Comparison of ENCODE assay signal across 12 mouse cellular contexts in the genomic region with DNA sequence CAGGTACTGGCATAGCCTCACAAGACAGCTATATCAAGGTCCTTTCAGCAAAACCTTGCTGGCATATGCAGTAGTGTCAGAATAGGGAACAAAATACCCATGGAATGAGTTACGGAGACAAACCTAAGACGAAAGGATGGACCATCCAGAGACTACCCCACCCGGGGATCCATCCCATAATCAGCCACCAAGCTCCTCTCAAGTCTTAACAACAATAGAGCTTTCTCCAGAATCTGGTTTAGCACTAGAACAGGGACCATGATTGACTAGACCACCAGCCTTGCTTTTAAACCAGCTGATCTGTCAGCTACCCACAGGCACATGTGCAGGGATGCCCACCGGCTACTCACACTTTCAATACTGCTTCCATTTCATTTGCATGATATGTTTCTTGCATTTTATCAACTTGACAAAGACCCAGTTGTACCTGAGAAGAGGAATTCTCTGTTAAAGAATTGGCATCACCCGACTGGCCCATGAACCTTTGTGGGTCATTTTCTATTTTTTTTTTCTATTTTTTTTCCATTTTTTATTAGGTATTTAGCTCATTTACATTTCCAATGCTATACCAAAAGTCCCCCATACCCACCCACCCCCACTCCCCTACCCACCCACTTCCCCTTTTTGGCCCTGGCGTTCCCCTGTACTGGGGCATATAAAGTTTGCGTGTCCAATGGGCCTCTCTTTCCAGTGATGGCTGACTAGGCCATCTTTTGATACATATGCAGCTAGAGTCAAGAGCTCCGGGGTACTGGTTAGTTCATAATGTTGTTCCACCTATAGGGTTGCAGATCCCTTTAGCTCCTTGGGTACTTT. TPM values are rescaled to one million over a fixed set of nuclear protein-coding genes. Genes with fewer than 3 reads are reported as not detected.
DNase-seq lines count a peak whose midpoint lies in the region; ATAC-seq and TF ChIP-seq lines count a peak whose summit lies in the region.
"Not testable (repeated sequence)": the region's sequence is repeated elsewhere in the genome, so short reads cannot be mapped to it uniquely, and the experiment has no call there.
"Had no signal": no experiment of that assay in that cellular context is flagged by ENCODE, and none has a peak within 500 bp of the region (broad histone marks: within the 10 kb centered on the region; RNA-seq: fewer than 3 reads in every experiment).

No protein-coding gene starts in this region.

- not testable (repeated sequence) for H3K9me3 ChIP-seq in embryonic facial prominence, embryonic 11.5 days (replicated peaks; ENCODE audit: control insufficient read depth, low read length); intestine, postnatal 0 days (ENCODE audit: control insufficient read depth); limb, embryonic 15.5 days
- H3K9me3 ChIP-seq in forebrain, embryonic 15.5 days: peaks cover 15% of the 10 kb centered on the region; the same call in 1 of the 2 replicates
- peaks cover 23% of the 10 kb centered on the region for H3K9me3 ChIP-seq in hindbrain, embryonic 12.5 days (replicated peaks)
- H3K9me3 ChIP-seq in midbrain, embryonic 12.5 days: peaks cover 23% of the 10 kb centered on the region
- peaks cover 19% of the 10 kb centered on the region for H3K9me3 ChIP-seq in neural tube, embryonic 13.5 days

- H3K4me1 ChIP-seq in embryonic facial prominence, embryonic 11.5 days (ENCODE audit: control insufficient read depth, insufficient read depth, low read length); forebrain, embryonic 15.5 days; hindbrain, embryonic 12.5 days; intestine, postnatal 0 days (replicated peaks; ENCODE audit: control insufficient read depth, insufficient read depth, low read length); limb, embryonic 15.5 days; midbrain, embryonic 12.5 days; neural tube, embryonic 13.5 days (replicated peaks): not testable (repeated sequence)

- DNase-seq in embryonic facial prominence, embryonic 11.5 days (ENCODE audit: low spot score): not testable (repeated sequence)

- peak; percentile 65; the same call in 1 of the 2 replicates for ATAC-seq in embryonic facial prominence, embryonic 11.5 days (replicated peaks; ENCODE audit: insufficient number of reproducible peaks, low FRiP score, low TSS enrichment, low read depth)
- ATAC-seq in forebrain, embryonic 15.5 days (replicated peaks): peak; percentile 64
- peak; percentile 86 for ATAC-seq in hindbrain, embryonic 12.5 days (ENCODE audit: low FRiP score)
- peak; percentile 49 for ATAC-seq in intestine, postnatal 0 days
- peak; percentile 84 for ATAC-seq in limb, embryonic 15.5 days (ENCODE audit: insufficient number of reproducible peaks, low FRiP score, low TSS enrichment, low read depth)
- peak; percentile 71 for ATAC-seq in midbrain, embryonic 12.5 days (ENCODE audit: low FRiP score, low read depth)
- ATAC-seq in neural tube, embryonic 13.5 days (ENCODE audit: low read depth): peak; percentile 43; the same call in 1 of the 2 replicates

- H3K36me3 ChIP-seq in embryonic facial prominence, embryonic 11.5 days (replicated peaks; ENCODE audit: control insufficient read depth, insufficient read depth, low read depth, low read length); forebrain, embryonic 15.5 days; hindbrain, embryonic 12.5 days; intestine, postnatal 0 days (ENCODE audit: control insufficient read depth, insufficient read depth); limb, embryonic 15.5 days; midbrain, embryonic 12.5 days; neural tube, embryonic 13.5 days: not testable (repeated sequence)

- H3K9ac ChIP-seq in embryonic facial prominence, embryonic 11.5 days (replicated peaks; ENCODE audit: low read length); forebrain, embryonic 15.5 days (replicated peaks); hindbrain, embryonic 12.5 days; intestine, postnatal 0 days (ENCODE audit: low read depth, low read length); limb, embryonic 15.5 days; midbrain, embryonic 12.5 days (replicated peaks); neural tube, embryonic 13.5 days: not testable (repeated sequence)

- H3K27me3 ChIP-seq in embryonic facial prominence, embryonic 11.5 days (ENCODE audit: control insufficient read depth, insufficient read depth, low read length); forebrain, embryonic 15.5 days; hindbrain, embryonic 12.5 days; intestine, postnatal 0 days (replicated peaks; ENCODE audit: control insufficient read depth, insufficient read depth, low read length); limb, embryonic 15.5 days; midbrain, embryonic 12.5 days; neural tube, embryonic 13.5 days: not testable (repeated sequence)

- not testable (repeated sequence) for H3K4me3 ChIP-seq in embryonic facial prominence, embryonic 11.5 days (ENCODE audit: low read depth, low read length); forebrain, embryonic 15.5 days; hindbrain, embryonic 12.5 days; intestine, postnatal 0 days (ENCODE audit: low read depth, low read length); limb, embryonic 15.5 days; midbrain, embryonic 12.5 days; neural tube, embryonic 13.5 days

- not testable (repeated sequence) for H3K4me2 ChIP-seq in embryonic facial prominence, embryonic 11.5 days (ENCODE audit: low read depth, low read length); forebrain, embryonic 15.5 days (replicated peaks); hindbrain, embryonic 12.5 days (replicated peaks); intestine, postnatal 0 days (replicated peaks; ENCODE audit: low read depth); limb, embryonic 15.5 days; midbrain, embryonic 12.5 days (replicated peaks); neural tube, embryonic 13.5 days

- TF ChIP-seq CTCF in intestine, postnatal 0 days (IDR thresholded peaks at IDR 0.05; ENCODE audit: low read depth): not testable (repeated sequence)

- WGBS in embryonic facial prominence, embryonic 11.5 days: 88% methylated on average over 5 of the region's 8 CpGs
- 94% methylated on average over 5 of the region's 8 CpGs for WGBS in forebrain, embryonic 15.5 days
- 94% methylated on average over 5 of the region's 8 CpGs for WGBS in hindbrain, embryonic 12.5 days
- 88% methylated on average over 5 of the region's 8 CpGs for WGBS in intestine, postnatal 0 days
- WGBS in limb, embryonic 15.5 days: 89% methylated on average over 5 of the region's 8 CpGs
- WGBS in midbrain, embryonic 12.5 days: 85% methylated on average over 5 of the region's 8 CpGs
- WGBS in neural tube, embryonic 13.5 days: 93% methylated on average over 5 of the region's 8 CpGs

- not testable (repeated sequence) for H3K27ac ChIP-seq in embryonic facial prominence, embryonic 11.5 days (replicated peaks; ENCODE audit: low read depth, low read length); forebrain, embryonic 15.5 days (replicated peaks); hindbrain, embryonic 12.5 days; intestine, postnatal 0 days (ENCODE audit: low read depth, low read length); limb, embryonic 15.5 days; midbrain, embryonic 12.5 days (replicated peaks); neural tube, embryonic 13.5 days (replicated peaks)

RNA-seq across cellular contexts. Expression of gene 4930572O03Rik, which starts 17.8 kb away (rescaled TPM):
- polyA plus RNA-seq in embryonic facial prominence, embryonic 11.5 days (2014; fragmentation: Nextera tagmentation; extraction: Ambion mirVana): not detected in 2 replicates
- polyA plus RNA-seq in forebrain, embryonic 15.5 days (2015; fragmentation: Nextera tagmentation; extraction: Ambion mirVana): not detected in 2 replicates
- not detected in 2 replicates for polyA plus RNA-seq in hindbrain, embryonic 12.5 days (2016; fragmentation: Nextera tagmentation; extraction: Ambion mirVana)
- polyA plus RNA-seq in intestine, postnatal 0 days (2015; fragmentation: Nextera tagmentation; extraction: Ambion mirVana): not detected in 2 replicates
- polyA plus RNA-seq in limb, embryonic 15.5 days (2015; fragmentation: Nextera tagmentation; extraction: Ambion mirVana): not detected in 2 replicates
- polyA plus RNA-seq in midbrain, embryonic 12.5 days (2016; fragmentation: Nextera tagmentation; extraction: Ambion mirVana): not detected in 2 replicates
- polyA plus RNA-seq in neural tube, embryonic 13.5 days (2015; fragmentation: Nextera tagmentation; extraction: Ambion mirVana): not detected in 2 replicates
- polyA plus RNA-seq: heart, embryonic 16.5 days; liver, embryonic 13.5 days; midbrain, embryonic 10.5 days; Patski; small intestine, adult 2 months had no signal

RNA-seq across cellular contexts. Expression of gene Speer4c, which starts 39.4 kb away (rescaled TPM):
- not detected in 2 replicates for polyA plus RNA-seq in embryonic facial prominence, embryonic 11.5 days (2014; fragmentation: Nextera tagmentation; extraction: Ambion mirVana)
- not detected in 2 replicates for polyA plus RNA-seq in forebrain, embryonic 15.5 days (2015; fragmentation: Nextera tagmentation; extraction: Ambion mirVana)
- polyA plus RNA-seq in hindbrain, embryonic 12.5 days (2016; fragmentation: Nextera tagmentation; extraction: Ambion mirVana): not detected in 2 replicates
- not detected in 2 replicates for polyA plus RNA-seq in intestine, postnatal 0 days (2015; fragmentation: Nextera tagmentation; extraction: Ambion mirVana)
- not detected in 2 replicates for polyA plus RNA-seq in limb, embryonic 15.5 days (2015; fragmentation: Nextera tagmentation; extraction: Ambion mirVana)
- not detected in 2 replicates for polyA plus RNA-seq in midbrain, embryonic 12.5 days (2016; fragmentation: Nextera tagmentation; extraction: Ambion mirVana)
- polyA plus RNA-seq in neural tube, embryonic 13.5 days (2015; fragmentation: Nextera tagmentation; extraction: Ambion mirVana): not detected in 2 replicates
- polyA plus RNA-seq: heart, embryonic 16.5 days; liver, embryonic 13.5 days; midbrain, embryonic 10.5 days; Patski; small intestine, adult 2 months had no signal

RNA-seq across cellular contexts. Expression of gene Speer4d, which starts 55.8 kb away (rescaled TPM):
- not detected in 2 replicates for polyA plus RNA-seq in embryonic facial prominence, embryonic 11.5 days (2014; fragmentation: Nextera tagmentation; extraction: Ambion mirVana)
- not detected in 2 replicates for polyA plus RNA-seq in forebrain, embryonic 15.5 days (2015; fragmentation: Nextera tagmentation; extraction: Ambion mirVana)
- not detected in 2 replicates for polyA plus RNA-seq in hindbrain, embryonic 12.5 days (2016; fragmentation: Nextera tagmentation; extraction: Ambion mirVana)
- not detected in 2 replicates for polyA plus RNA-seq in intestine, postnatal 0 days (2015; fragmentation: Nextera tagmentation; extraction: Ambion mirVana)
- polyA plus RNA-seq in limb, embryonic 15.5 days (2015; fragmentation: Nextera tagmentation; extraction: Ambion mirVana): not detected in 2 replicates
- polyA plus RNA-seq in midbrain, embryonic 12.5 days (2016; fragmentation: Nextera tagmentation; extraction: Ambion mirVana): not detected in 2 replicates
- polyA plus RNA-seq in neural tube, embryonic 13.5 days (2015; fragmentation: Nextera tagmentation; extraction: Ambion mirVana): not detected in 2 replicates
- polyA plus RNA-seq: heart, embryonic 16.5 days; liver, embryonic 13.5 days; midbrain, embryonic 10.5 days; Patski; small intestine, adult 2 months had no signal
